Mouse (Mus musculus) stomach, embryonic 16.5 days (tissue): ENCODE results near the gene Ltbp3. TPM values are rescaled to one million over a fixed set of nuclear protein-coding genes. Genes with fewer than 3 reads are reported as not detected.
A peak's percentile ranks its signal among the peaks of the same experiment; 100 is the strongest.
"Not testable (repeated sequence)": the region's sequence is repeated elsewhere in the genome, so short reads cannot be mapped to it uniquely, and the experiment has no call there.

ENCODE experiments used
- ATAC-seq: fragments of 200-750 bp; cut with Nextera tagmentation; 2 replicates; pipeline ENCODE4 v1.8.0; 2017; ENCODE audit warnings: moderate number of reproducible peaks, moderate TSS enrichment; ENCODE audit not compliant: insufficient read depth, low FRiP score
- H3K27ac ChIP-seq: fragments of 300-500 bp; sonication (generic); 2 replicates; pipeline ENCODE4 v1.5.1; 2014; ENCODE audit warnings: low read length
- H3K27me3 ChIP-seq: fragments of 300-500 bp; sonication (generic); 2 replicates; pipeline ENCODE4 v1.6.1; 2014; ENCODE audit warnings: low read length, control low read depth, mixed read lengths; ENCODE audit not compliant: control insufficient read depth, insufficient read depth
- H3K36me3 ChIP-seq: fragments of 300-500 bp; sonication (generic); 2 replicates; pipeline ENCODE4 v1.6.1; 2014; ENCODE audit warnings: low read length; ENCODE audit not compliant: control insufficient read depth, insufficient read depth
- H3K4me1 ChIP-seq: fragments of 300-500 bp; sonication (generic); 2 replicates; pipeline ENCODE4 v1.6.1; 2014; ENCODE audit warnings: low read length, control low read depth, mixed read lengths; ENCODE audit not compliant: control insufficient read depth, insufficient read depth
- H3K4me2 ChIP-seq: fragments of 300-500 bp; sonication (generic); 2 replicates; pipeline ENCODE4 v1.6.1; 2014; ENCODE audit warnings: low read depth, low read length, mixed read lengths
- H3K4me3 ChIP-seq: fragments of 300-500 bp; sonication (generic); replicated peaks from 2 replicates; pipeline ENCODE4 v1.5.1; 2014; ENCODE audit warnings: mild to moderate bottlenecking, low read length
- H3K9ac ChIP-seq: fragments of 300-500 bp; sonication (generic); 2 replicates; pipeline ENCODE4 v1.6.1; 2014; ENCODE audit warnings: low read length
- H3K9me3 ChIP-seq: fragments of 300-500 bp; sonication (generic); replicated peaks from 2 replicates; pipeline ENCODE4 v1.6.1; 2016; ENCODE audit warnings: low read length, control low read depth; ENCODE audit not compliant: control insufficient read depth
- WGBS: fragments of 180-500 bp; shearing (Covaris S2); extraction: QIAGEN DNeasy Blood & Tissue Kit; methylation state at CpG from one replicate; pipeline ENCODE4 v1.1.7; 2014; 5-methylcytosine and 5-hydroxymethylcytosine counted together
- polyA plus RNA-seq: library from polyadenylated mRNA; unstranded; fragments of >200 nt; fragmentation: Nextera tagmentation; extraction: Ambion mirVana; gene quantifications from 2 replicates; pipeline ENCODE4 v1.2.1, GENCODE M21; 2015

Ltbp3 gene
- polyA plus RNA-seq, 1 experiment from 2014 or later, result 24.6 TPM

- Histone ChIP-seq H3K4me2 (no peak overlapping the region), H3K4me1 (peaks cover 17% of the 10 kb centered on the region), H3K27ac (no peak overlapping the region), H3K4me3 (no peak overlapping the region), H3K27me3 (no peaks in the 10 kb centered on the region), H3K36me3 (peaks cover 8% of the 10 kb centered on the region), H3K9ac (no peak overlapping the region), H3K9me3 (no peaks in the 10 kb centered on the region)
- no peak for ATAC-seq
- WGBS, result 71% methylated on average over 4 of the region's 4 CpGs
Observed at GRCm38 (mm10) chr19:5791329-5791728, 50.6 kb downstream of the Ltbp3 start.

DNA sequence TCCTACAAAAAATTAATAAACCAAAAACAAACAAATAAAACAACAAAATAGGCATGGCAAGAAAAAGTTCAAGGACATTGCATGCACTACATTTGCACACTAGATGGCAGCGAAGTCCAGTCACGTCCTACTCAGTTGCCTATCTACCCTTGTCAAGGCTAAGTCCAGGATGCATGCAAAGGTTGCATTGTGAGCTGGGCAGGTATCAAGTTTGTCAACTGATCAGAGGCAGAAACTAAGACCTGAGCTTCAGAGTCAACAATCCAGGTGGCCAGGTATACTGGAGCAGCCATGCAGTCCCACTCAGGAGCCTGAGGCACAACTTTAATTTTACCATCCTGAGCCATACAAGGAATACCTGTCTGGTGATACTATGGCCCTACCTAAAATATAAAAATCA lies 52.4 kb downstream of the Ltbp3 start:
- no peaks in the 10 kb centered on the region for H3K9me3 ChIP-seq
- no peak overlapping the region for H3K9ac ChIP-seq
- no peak overlapping the region for H3K4me3 ChIP-seq
- peaks cover 17% of the 10 kb centered on the region for H3K36me3 ChIP-seq
- ATAC-seq, result peak; percentile 63; the same call in 1 of the 2 replicates
- no peak overlapping the region for H3K4me2 ChIP-seq
- no peaks in the 10 kb centered on the region for H3K27me3 ChIP-seq
- WGBS, result 4% methylated on average over 2 of the region's 2 CpGs
- H3K4me1 ChIP-seq, result peaks cover 20% of the 10 kb centered on the region
- 0 out of 2 replicates have a peak overlapping the region, but pooled peaks have one; percentile 30 for H3K27ac ChIP-seq

- WGBS, result 24% methylated on average over 7 of the region's 7 CpGs
- not testable (repeated sequence) for H3K9ac ChIP-seq
- ATAC-seq, result peak; percentile 41; the same call in 1 of the 2 replicates
Observed at GRCm38 (mm10) chr19:5793917-5794770, 53.4 kb downstream of the Ltbp3 start.

GRCm38 (mm10) chr19:5794771-5795576 lies 54.3 kb downstream of the Ltbp3 start:
- H3K27me3 ChIP-seq, result no peaks in the 10 kb centered on the region
- peaks cover 17% of the 10 kb centered on the region for H3K36me3 ChIP-seq
- peak overlapping the region; percentile 35; the same call in 1 of the 2 replicates for H3K27ac ChIP-seq
- H3K4me1 ChIP-seq, result peaks cover 20% of the 10 kb centered on the region
- no peak overlapping the region for H3K9ac ChIP-seq
- no peak overlapping the region for H3K4me3 ChIP-seq
- H3K4me2 ChIP-seq, result no peak overlapping the region
- WGBS, result 27% methylated on average over 5 of the region's 5 CpGs
- no peak for ATAC-seq
- no peaks in the 10 kb centered on the region for H3K9me3 ChIP-seq

More at GRCm38 (mm10) chr19:5793917-5794770, 53.4 kb downstream of the Ltbp3 start:
- peak overlapping the region; percentile 75 for H3K27ac ChIP-seq
- not testable (repeated sequence) for H3K4me3 ChIP-seq, H3K27me3 ChIP-seq, H3K4me2 ChIP-seq, H3K9me3 ChIP-seq
- H3K36me3 ChIP-seq, result peaks cover 17% of the 10 kb centered on the region
- H3K4me1 ChIP-seq, result peaks cover 20% of the 10 kb centered on the region

- Histone ChIP-seq H3K36me3 (peaks cover 17% of the 10 kb centered on the region), H3K9ac (peak overlapping the region; percentile 51), H3K4me1 (peaks cover 20% of the 10 kb centered on the region), H3K27ac (peak overlapping the region; percentile 35), H3K4me3 (peak overlapping the region; percentile 97), H3K27me3 (no peaks in the 10 kb centered on the region), H3K9me3 (no peaks in the 10 kb centered on the region), H3K4me2 (peak overlapping the region; percentile 98)
- 49% methylated on average over 11 of the region's 11 CpGs for WGBS
- ATAC-seq, result no peak
Observed at GRCm38 (mm10) chr19:5795668-5796572, 55.2 kb downstream of the Ltbp3 start.

- H3K36me3 ChIP-seq, result peaks cover 17% of the 10 kb centered on the region
- no peak for ATAC-seq
Observed at GRCm38 (mm10) chr19:5796573-5797111, 55.9 kb downstream of the Ltbp3 start.

GRCm38 (mm10) chr19:5797381-5798111 lies 56.8 kb downstream of the Ltbp3 start:
- Histone ChIP-seq H3K4me2 (peak overlapping the region; percentile 98), H3K27me3 (no peaks in the 10 kb centered on the region), H3K27ac (peak overlapping the region; percentile 35; the same call in 1 of the 2 replicates), H3K9ac (peak overlapping the region; percentile 51), H3K4me1 (peaks cover 20% of the 10 kb centered on the region), H3K36me3 (peaks cover 17% of the 10 kb centered on the region), H3K9me3 (no peaks in the 10 kb centered on the region), H3K4me3 (peak overlapping the region; percentile 97)
- 6% methylated on average over 7 of the region's 7 CpGs for WGBS
- ATAC-seq, result no peak

More at GRCm38 (mm10) chr19:5796573-5797111, 55.9 kb downstream of the Ltbp3 start:
- Histone ChIP-seq H3K9me3 (no peaks in the 10 kb centered on the region), H3K27me3 (no peaks in the 10 kb centered on the region), H3K4me1 (peaks cover 20% of the 10 kb centered on the region), H3K4me2 (peak overlapping the region; percentile 98), H3K9ac (peak overlapping the region; percentile 51), H3K27ac (peak overlapping the region; percentile 35), H3K4me3 (peak overlapping the region; percentile 97)
- WGBS, result 51% methylated on average over 7 of the region's 7 CpGs
